Mouse (Mus musculus): ENCODE results near the gene Preb.

The Preb gene

GRCm38 (mm10) chr5:30954556-30954955 is 5.6 kb downstream of the Preb start:
- DNase-seq (ENCODE audit: low spot score in 2 of 2): no peak

- DNase-seq (ENCODE audit: low spot score in 2 of 2): no peak
Observed at GRCm38 (mm10) chr5:30954065-30954464, 6.1 kb downstream of the Preb start.

GRCm38 (mm10) chr5:30952551-30952950 is 7.6 kb downstream of the Preb start:
- DNase-seq (ENCODE audit: low spot score in 2 of 2): no peak

- no peak for DNase-seq (ENCODE audit: low spot score in 2 of 2)
Observed at GRCm38 (mm10) chr5:30951706-30952105, 8.5 kb downstream of the Preb start.

DNA sequence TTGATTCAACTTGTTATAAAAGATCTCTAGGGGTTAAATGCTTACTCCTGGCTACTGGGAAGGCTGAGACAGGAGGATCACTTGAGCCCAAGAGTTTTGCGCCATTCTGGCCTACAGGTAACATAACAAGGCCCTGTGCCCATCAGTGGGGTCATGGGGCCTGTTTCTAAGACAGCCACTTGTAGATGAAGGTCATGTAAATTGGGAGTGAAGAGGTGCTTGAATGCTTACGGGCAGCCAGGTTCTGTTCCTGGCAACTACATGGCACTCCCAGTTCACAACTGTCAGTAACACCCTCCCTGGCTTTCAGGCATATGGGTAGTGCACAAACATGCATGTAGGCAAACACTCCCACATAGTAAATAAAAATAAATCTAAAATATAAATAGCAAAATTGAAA is 9.2 kb downstream of the Preb start:
- DNase-seq (ENCODE audit: low spot score in 2 of 2): no peak

GRCm38 (mm10) chr5:30950451-30950850 is 9.7 kb downstream of the Preb start:
- no peak for DNase-seq (ENCODE audit: low spot score in 2 of 2)

- DNase-seq (ENCODE audit: low spot score in 2 of 2): peak; percentile 92 to 93
Observed at GRCm38 (mm10) chr5:30949654-30950326, 10.4 kb downstream of the Preb start.

DNA sequence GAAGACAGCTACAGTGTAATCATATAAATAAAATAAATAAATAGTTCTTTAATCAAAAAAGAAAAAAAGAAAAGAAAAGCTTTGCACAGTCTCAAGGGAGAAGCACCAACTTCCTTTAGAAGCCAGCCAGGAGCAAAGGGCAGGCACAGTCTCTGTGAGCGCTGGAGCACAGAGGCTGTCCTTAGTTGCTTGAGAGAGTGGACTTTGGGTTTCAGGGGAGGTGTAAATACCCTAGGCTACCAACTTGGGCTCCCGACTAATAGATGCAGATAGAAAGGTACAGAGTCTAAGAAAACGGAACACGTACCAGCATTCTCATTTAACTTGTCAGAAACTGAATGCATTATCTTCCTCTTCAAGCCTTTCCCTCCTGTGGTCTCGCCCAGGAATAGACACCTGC is 11.5 kb downstream of the Preb start:
- DNase-seq (ENCODE audit: low spot score in 2 of 2): no peak

GRCm38 (mm10) chr5:30944956-30945781 is 15.0 kb downstream of the Preb start, which contains the start of gene Cgref1:
Gene Cgref1 (minus strand): TSS chr5:30945591.
- DNase-seq (ENCODE audit: low spot score in 2 of 2): peak; percentile 75 to 77

DNA sequence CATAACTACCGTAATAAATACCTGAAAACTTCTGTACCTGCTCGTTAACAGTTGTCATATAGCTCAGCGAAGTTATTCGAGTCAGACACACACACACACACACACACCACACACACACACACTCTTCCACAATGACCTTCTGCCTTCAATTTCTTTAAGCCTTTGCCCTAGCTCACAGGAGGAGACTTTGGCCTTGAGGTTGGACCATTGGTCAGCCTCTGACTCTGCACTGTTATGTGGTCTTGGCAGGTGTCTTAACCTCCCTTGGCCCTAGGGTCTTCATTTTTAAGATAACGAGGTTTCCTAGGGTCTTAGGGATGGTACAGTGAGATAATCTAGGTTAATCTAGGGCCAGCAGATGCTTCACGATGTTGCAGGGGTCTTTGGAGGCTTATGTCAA is 15.8 kb downstream of the Preb start:
- no peak for DNase-seq (ENCODE audit: low spot score in 2 of 2)

DNA sequence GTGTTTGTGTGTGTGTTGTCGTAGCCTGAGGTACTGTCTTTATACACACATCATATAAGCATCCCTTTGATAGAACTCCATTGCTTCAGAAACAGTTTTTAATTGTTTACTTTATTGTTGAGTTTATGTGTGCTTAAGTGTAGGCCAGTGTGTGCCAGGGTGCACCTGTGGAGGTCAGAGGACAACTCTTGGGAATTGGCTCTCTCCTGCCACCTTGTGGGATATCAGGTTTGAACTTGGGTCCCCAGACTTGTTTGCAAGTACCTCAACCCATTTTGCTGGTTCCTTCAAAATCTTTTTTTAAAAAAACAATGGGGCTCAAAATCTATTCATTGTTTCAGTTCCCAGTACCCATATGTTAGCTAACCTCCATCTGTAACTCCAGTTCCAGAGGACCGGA is 17.2 kb downstream of the Preb start:
- DNase-seq (ENCODE audit: low spot score in 2 of 2): no peak

DNA sequence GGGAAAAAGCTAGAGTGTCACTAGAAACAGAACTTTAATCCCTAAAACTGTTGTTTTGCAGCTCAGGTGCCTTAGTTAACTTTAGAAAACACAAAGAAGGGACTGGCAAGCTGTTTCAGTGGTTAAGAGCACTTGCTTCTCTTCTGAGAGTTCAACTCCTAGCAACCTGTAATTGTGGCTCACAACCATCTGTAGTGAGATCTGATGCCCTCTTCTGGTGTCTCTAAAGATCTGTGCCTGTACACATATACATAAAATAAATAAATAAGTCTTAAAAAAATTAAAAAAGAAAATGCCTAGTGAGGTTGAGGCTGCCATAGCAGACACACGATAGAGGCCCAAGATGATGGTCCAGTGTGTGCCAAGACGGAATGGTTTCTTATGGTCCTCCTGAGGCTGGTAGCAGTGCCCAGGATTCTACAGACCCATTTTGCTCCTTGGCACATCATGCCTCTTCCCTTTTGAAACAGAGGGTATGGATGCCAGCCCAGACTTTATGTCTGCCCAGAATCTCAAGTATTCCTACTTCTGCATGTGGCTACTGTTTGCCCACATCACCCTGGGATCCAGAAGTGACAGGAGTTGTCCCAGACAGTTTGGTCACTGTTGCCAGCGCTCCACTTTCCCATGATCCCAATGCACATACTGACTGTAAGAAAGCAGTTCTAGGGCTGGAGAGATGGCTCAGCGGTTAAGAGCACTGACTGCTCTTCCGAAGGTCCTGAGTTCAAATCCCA is 25.3 kb downstream of the Preb start:
- DNase-seq (ENCODE audit: low spot score in 2 of 2): no peak

GRCm38 (mm10) chr5:30933705-30934104 is 26.5 kb downstream of the Preb start:
- no peak for DNase-seq (ENCODE audit: low spot score in 2 of 2)

DNA sequence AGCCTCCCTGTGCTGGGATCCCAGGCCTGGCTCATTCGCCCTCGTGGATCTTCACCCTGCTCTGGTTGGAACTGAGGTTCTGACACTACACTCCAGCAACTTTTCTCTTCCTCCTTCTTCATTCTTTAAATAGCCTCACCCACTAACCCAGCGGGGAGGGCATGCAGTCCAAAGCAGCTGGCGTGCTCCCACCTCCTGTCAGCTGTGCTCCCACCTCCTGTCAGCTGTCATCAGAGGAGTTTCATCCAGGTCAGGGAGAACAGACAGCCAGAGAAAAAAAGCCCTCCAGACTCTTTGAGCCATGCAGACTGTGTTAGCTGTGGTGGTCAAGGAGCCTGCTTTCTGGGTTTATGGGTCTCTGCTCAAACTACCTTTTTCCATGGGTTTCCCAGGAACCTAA is 28.8 kb downstream of the Preb start:
- no peak for DNase-seq (ENCODE audit: low spot score in 2 of 2)

- no peak for DNase-seq (ENCODE audit: low spot score in 2 of 2)
Observed at GRCm38 (mm10) chr5:30930846-30931245, 29.3 kb downstream of the Preb start.

- peak; percentile 81 to 88 for DNase-seq (ENCODE audit: low spot score in 2 of 2)
Observed at GRCm38 (mm10) chr5:30930121-30930520, 30.0 kb downstream of the Preb start.

DNA sequence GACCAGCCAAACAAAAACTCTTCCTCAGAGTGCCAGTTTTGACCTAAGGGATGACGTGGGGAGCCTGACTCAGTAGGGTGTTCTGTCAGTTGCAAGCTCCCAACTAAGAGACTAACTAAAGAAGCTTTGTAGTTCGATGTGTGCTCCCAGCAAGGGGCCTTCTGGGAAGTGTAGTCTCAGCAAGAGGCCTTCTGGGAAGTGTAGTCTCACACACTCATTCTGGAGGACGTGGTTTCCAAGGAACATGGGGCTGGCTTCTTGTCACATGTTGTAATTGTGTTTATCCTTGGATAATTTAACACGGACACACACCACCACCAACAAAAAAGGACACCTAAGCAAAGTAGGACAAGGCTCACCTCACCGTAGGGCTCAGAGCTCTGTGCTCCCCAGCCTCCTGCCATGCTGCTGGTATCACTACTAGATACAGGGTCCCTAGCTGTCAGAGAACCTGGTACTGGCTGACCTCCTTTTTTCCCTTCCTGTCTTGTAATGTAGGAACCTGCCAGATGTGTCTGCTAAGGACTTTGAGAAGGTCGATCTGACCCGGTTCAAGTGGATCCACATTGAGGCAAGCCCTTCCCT is 32.1 kb downstream of the Preb start:
- peak in 1 of 2 experiments; percentile 63 for DNase-seq (ENCODE audit: low spot score in 2 of 2)

GRCm38 (mm10) chr5:30926073-30926472 is 34.1 kb downstream of the Preb start:
- DNase-seq (ENCODE audit: low spot score in 2 of 2): no peak

DNA sequence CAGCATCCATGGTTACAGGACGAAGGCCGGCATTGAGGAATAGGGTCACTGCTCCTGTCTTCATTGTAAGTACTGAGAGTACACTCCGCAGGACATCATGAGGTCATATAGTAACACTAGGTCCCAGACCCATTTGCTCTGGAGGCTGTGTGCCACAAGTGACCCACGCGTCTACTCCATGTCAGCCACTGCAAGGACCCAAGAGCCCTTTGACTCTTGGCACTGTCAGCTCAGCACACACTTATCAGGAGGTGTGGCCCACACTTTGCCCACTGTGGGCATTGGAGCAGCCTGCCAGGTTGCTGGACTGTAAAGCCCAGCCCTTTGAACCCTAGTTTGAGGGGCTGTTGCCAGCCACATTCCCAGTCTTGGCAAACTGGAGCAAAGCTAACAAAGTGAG is 34.9 kb downstream of the Preb start:
- no peak for DNase-seq (ENCODE audit: low spot score in 2 of 2)

DNA sequence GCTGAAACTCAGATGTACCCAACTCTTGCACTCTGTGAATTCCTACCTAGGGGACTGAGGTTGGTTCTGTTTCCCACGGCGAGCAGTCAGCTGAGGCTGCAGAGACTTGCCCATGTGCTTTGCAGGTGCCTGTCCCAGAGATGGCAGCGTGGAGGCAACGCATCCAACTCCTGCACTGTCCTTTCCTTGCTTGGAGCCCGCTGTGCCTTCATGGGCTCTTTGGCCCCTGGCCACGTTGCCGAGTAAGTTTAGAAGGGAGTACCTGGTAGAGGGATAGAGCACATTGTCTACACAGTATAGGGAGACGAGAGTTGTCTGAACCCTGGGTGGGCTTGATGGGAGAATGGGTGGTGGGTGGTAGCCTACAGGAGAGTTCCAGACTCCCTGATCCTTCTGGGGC is 35.5 kb downstream of the Preb start:
- DNase-seq (ENCODE audit: low spot score in 2 of 2): no peak

GRCm38 (mm10) chr5:30923119-30923518 is 37.0 kb downstream of the Preb start:
- DNase-seq (ENCODE audit: low spot score in 2 of 2): no peak

- DNase-seq (ENCODE audit: low spot score in 2 of 2): no peak
Observed at GRCm38 (mm10) chr5:30922581-30923041, 37.5 kb downstream of the Preb start.

Measured in frontal cortex, postnatal 36 days (tissue).